Mouse (Mus musculus): ENCODE results near the gene Esp4.
"Not testable (repeated sequence)": the region's sequence is repeated elsewhere in the genome, so short reads cannot be mapped to it uniquely, and the experiment has no call there.

The Esp4 gene

DNA sequence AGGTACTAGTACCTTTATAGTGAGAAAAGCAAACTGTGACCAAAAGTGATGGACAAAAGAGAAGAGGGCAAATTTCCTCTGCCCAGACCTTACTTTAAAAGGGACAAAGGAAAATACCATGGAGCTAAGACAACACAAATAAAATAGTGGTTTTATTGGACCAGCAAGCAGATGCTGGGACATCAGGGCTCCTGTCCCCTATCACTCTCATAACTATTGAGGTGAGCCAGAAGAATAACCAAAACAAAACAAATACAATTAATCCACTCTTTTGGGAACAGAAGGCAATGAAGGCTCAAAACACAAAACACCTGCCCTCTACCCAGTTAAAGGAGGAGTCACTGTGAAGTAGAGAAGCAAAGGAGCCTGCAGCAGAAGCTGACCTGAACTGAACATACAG is at the start of gene Esp4:
TSS of gene Esp4 (plus strand) at position 301 of the 400 bp plus-strand sequence.
- DNase-seq, result no peak

DNA sequence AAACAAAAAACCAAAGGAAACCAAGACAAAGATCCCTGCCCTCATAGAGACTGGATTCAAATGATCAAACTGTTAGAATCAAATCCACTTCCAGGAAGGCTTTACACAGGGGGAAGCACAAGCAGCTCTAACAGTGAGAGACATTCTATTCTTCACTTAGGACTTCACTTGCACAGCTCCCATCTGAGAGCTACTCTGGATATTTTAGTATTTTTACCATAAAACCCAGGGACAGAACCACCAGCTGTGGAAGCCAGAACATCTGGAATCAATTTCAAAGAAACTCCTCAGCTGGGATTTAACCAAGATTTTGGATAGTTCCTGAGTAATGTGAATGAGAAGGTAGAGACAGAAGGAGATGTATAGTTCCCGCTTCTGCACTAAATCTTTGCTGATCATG is 44.9 kb upstream of the Esp4 start:
- no peak for DNase-seq

DNA sequence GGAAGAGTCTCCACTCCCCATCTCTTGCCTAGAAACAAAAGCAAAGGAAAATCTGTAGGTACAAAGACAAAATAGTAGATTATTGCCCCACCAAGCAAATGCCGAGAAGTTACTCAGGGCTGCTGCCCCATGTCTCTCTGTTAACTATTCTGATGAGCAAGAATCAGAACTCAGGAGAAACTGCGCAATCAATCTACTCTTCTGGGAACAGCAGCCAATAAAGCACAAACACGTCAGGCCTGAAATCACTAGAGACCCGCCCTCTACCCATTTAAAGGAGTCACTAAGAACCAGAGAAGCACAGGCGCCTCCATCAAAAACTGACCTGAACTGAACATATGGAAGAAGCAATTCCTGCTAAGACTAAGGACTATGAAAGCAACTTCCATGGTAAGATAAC is 37.2 kb upstream of the Esp4 start, which contains the start of gene Esp6:
TSS of gene Esp6 (plus strand) at position 301 of the 400 bp plus-strand sequence.
- no peak for DNase-seq

DNA sequence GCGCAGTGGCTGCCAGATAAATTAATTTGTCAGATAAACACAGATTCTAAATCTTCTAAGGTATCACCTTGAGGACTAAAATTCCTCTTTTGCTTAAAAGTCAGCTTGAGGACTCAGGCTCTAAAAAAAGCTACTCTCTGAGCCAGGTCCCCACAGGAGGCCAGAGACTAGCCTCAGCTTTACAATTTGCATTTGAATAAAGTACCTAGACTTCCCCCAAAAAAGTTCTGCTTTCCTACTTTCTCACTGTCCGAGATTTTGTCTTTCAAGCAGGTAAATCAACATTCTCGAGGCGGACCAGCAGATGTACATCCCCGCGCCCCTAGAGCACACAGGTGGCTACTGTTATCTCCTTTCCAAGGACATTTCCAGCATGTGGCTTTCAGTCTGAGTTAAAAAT is 14.5 kb upstream of the Esp4 start:
- DNase-seq, result not testable (repeated sequence)

DNA sequence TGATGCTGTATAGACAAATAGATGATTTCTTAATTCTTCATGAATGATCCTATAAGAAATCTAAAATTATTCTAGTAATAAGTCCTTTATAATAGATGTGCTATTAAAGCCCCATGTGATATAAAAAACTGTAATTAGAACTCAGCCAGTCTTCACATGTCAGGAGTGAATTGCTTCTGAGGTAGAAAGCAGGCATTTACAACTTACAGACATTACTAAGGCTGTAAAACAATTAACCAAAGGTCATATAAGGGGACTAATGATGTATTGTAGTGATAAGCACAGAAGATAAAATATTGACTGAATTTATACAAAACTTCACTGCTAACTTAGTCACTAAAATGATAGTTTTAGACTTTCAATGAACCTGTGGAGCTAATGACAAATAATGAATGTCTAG is 7.1 kb upstream of the Esp4 start:
- no peak for DNase-seq

DNA sequence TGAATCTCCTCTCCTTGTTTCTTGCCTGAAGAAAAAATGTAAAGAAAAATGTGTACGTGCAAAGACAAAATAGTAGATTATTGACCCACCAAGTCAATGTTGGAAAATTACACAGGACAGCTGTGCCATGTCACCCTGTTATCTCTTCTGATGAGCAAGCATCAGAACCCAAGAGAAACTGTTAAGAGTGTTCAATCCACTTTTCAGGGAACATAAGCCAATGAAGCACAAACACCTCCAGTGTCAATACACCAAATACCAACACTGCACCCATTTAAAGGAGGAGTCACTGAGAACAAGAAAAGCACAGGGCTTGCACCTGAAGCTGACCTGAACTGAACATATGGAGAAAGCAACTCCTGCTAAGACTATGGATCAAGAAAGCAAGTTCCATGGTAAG is 33.4 kb downstream of the Esp4 start, which contains the start of gene Esp3:
TSS of gene Esp3 (plus strand) at position 301 of the 400 bp plus-strand sequence.
- DNase-seq, result not testable (repeated sequence)

All from cerebellum, adult 8-10 months (tissue).